In genomic region chr5:120611416-120611815, GRCm38 (mm10) we compare ENCODE assay signal across 9 mouse cellular contexts. TPM values are rescaled to one million over a fixed set of nuclear protein-coding genes. Genes with fewer than 3 reads are reported as not detected.
DNase-seq lines count a peak whose midpoint lies in the region; ATAC-seq and TF ChIP-seq lines count a peak whose summit lies in the region.
"Had no signal": no experiment of that assay in that cellular context is flagged by ENCODE, and none has a peak within 500 bp of the region (broad histone marks: within the 10 kb centered on the region; RNA-seq: fewer than 3 reads in every experiment).

No protein-coding gene starts in this region.

- no peaks in the 10 kb centered on the region for H3K9me3 ChIP-seq in heart, embryonic 14.5 days (ENCODE audit: control insufficient read depth, low read length)
- H3K9me3 ChIP-seq in MEL (replicated peaks; ENCODE audit: insufficient read depth, low read length) = no peaks in the 10 kb centered on the region
- no peaks in the 10 kb centered on the region for H3K9me3 ChIP-seq in heart, postnatal 0 days (replicated peaks; ENCODE audit: control insufficient read depth, low read length)
- peaks cover 3% of the 10 kb centered on the region; the same call in 1 of the 2 replicates for H3K9me3 ChIP-seq in midbrain, embryonic 11.5 days (ENCODE audit: control insufficient read depth, low read length)

- H3K9ac ChIP-seq in heart, embryonic 14.5 days (ENCODE audit: low read length) = peak overlapping the region; percentile 75
- H3K9ac ChIP-seq in MEL (ENCODE audit: control insufficient read depth, low read depth, low read length, poor library complexity, severe bottlenecking) = peak overlapping the region; percentile 64
- peak overlapping the region; percentile 51 for H3K9ac ChIP-seq in heart, postnatal 0 days (replicated peaks; ENCODE audit: low read depth, low read length)
- peak overlapping the region; percentile 64 for H3K9ac ChIP-seq in midbrain, embryonic 11.5 days (ENCODE audit: low read length)

- no peak for DNase-seq in heart, adult 8-10 months (ENCODE audit: low spot score)
- no peak for DNase-seq in MEL (ENCODE audit: low read depth, low spot score)
- no peak for DNase-seq in heart, postnatal 0 days (ENCODE audit: low spot score)
- DNase-seq in midbrain, embryonic 11.5 days (ENCODE audit: low spot score, missing footprints) = no peak
- DNase-seq in spleen, postnatal 14 days (ENCODE audit: low spot score in 2 of 2) = no peak
- no peak for DNase-seq in MN1 (ENCODE audit: low spot score)

- ATAC-seq in heart, embryonic 14.5 days (ENCODE audit: insufficient number of reproducible peaks, insufficient read depth, low FRiP score, low read depth) = no peak
- no peak for ATAC-seq in heart, postnatal 0 days (ENCODE audit: insufficient read depth, low read depth)
- ATAC-seq in midbrain, embryonic 11.5 days (ENCODE audit: low FRiP score) = no peak
- no peak for ATAC-seq in monocyte, adult 5-6 weeks (replicated peaks; ENCODE audit: insufficient number of reproducible peaks, low FRiP score, low TSS enrichment, poor library complexity, severe bottlenecking)

- peak overlapping the region; percentile 94 for H3K4me2 ChIP-seq in heart, embryonic 14.5 days (ENCODE audit: low read length)
- peak overlapping the region; percentile 81 for H3K4me2 ChIP-seq in heart, postnatal 0 days (ENCODE audit: low read depth, low read length)
- H3K4me2 ChIP-seq in midbrain, embryonic 11.5 days = peak overlapping the region; percentile 80

- H3K4me1 ChIP-seq in heart, embryonic 14.5 days (ENCODE audit: control insufficient read depth in 2 of 2, insufficient read depth in 2 of 2, low read length in 2 of 2) = peaks cover 12 to 18% of the 10 kb centered on the region in 2 experiments
- peaks cover 2 to 9% of the 10 kb centered on the region in 2 experiments; a peak in 2 of 4 replicates for H3K4me1 ChIP-seq in MEL (ENCODE audit: control insufficient read depth in 1 of 2, insufficient read depth in 2 of 2, low read length in 2 of 2)
- H3K4me1 ChIP-seq in heart, postnatal 0 days (ENCODE audit: control insufficient read depth, insufficient read depth) = peaks cover 16% of the 10 kb centered on the region
- H3K4me1 ChIP-seq in midbrain, embryonic 11.5 days (ENCODE audit: control insufficient read depth, insufficient read depth, low read length) = peaks cover 15% of the 10 kb centered on the region

- no peak for TF ChIP-seq CTCF in MEL (IDR thresholded peaks at IDR 0.05 in 2 of 3, conservative IDR thresholded peaks at IDR 0.05 in 1 of 3; ENCODE audit: control insufficient read depth in 1 of 3, insufficient read depth in 1 of 3, low read depth in 2 of 3, low read length in 3 of 3, poor library complexity in 1 of 3, severe bottlenecking in 1 of 3)
- no peak for TF ChIP-seq CTCF in heart, postnatal 0 days (IDR thresholded peaks at IDR 0.05; ENCODE audit: low read depth)

- H3K27ac ChIP-seq in heart, embryonic 14.5 days (replicated peaks in 1 of 2; ENCODE audit: control insufficient read depth in 1 of 2, insufficient read depth in 1 of 2, low read depth in 2 of 2, low read length in 2 of 2) = no peak overlapping the region
- H3K27ac ChIP-seq in MEL (ENCODE audit: control insufficient read depth, low read depth, low read length) = peak overlapping the region; percentile 2; the same call in 1 of the 2 replicates
- 0 out of 2 replicates have a peak overlapping the region, but pooled peaks have one; percentile 83 for H3K27ac ChIP-seq in heart, postnatal 0 days (ENCODE audit: low read depth)
- no peak overlapping the region for H3K27ac ChIP-seq in midbrain, embryonic 11.5 days (ENCODE audit: low read depth, low read length)

- 0 out of 2 replicates have a peak, but pooled peaks cover 16% of the 10 kb centered on the region for H3K36me3 ChIP-seq in heart, embryonic 14.5 days (ENCODE audit: control insufficient read depth, insufficient read depth, low read length)
- no peaks in the 10 kb centered on the region; a peak in 1 of 4 replicates for H3K36me3 ChIP-seq in MEL (ENCODE audit: control insufficient read depth in 1 of 2, insufficient read depth in 2 of 2, low read length in 2 of 2)
- H3K36me3 ChIP-seq in heart, postnatal 0 days (replicated peaks; ENCODE audit: control insufficient read depth, insufficient read depth, low read length) = no peaks in the 10 kb centered on the region
- peaks cover 3% of the 10 kb centered on the region; the same call in 1 of the 2 replicates for H3K36me3 ChIP-seq in midbrain, embryonic 11.5 days (ENCODE audit: control insufficient read depth, insufficient read depth, low read length)

- no peaks in the 10 kb centered on the region for H3K27me3 ChIP-seq in heart, embryonic 14.5 days (ENCODE audit: control insufficient read depth, insufficient read depth, low read length)
- H3K27me3 ChIP-seq in MEL (ENCODE audit: control insufficient read depth in 1 of 2, insufficient read depth in 2 of 2, low read length in 2 of 2) = no peaks in the 10 kb centered on the region
- no peaks in the 10 kb centered on the region for H3K27me3 ChIP-seq in heart, postnatal 0 days (ENCODE audit: control insufficient read depth, insufficient read depth, low read length)
- H3K27me3 ChIP-seq in midbrain, embryonic 11.5 days (ENCODE audit: control insufficient read depth, insufficient read depth, low read length) = no peaks in the 10 kb centered on the region

- TF ChIP-seq POLR2A in MEL (IDR thresholded peaks at IDR 0.05; ENCODE audit: control insufficient read depth in 1 of 2, insufficient read depth in 1 of 2, low read depth in 1 of 2, low read length in 2 of 2, poor library complexity in 1 of 2) = no peak

- peak overlapping the region; percentile 71 to 72 for H3K4me3 ChIP-seq in heart, embryonic 14.5 days (ENCODE audit: control insufficient read depth in 1 of 2, insufficient read depth in 1 of 2, low read depth in 1 of 2, low read length in 2 of 2)
- peak overlapping the region; percentile 71 to 73 for H3K4me3 ChIP-seq in MEL (ENCODE audit: control insufficient read depth in 1 of 2, insufficient read depth in 1 of 2, low read depth in 2 of 2, low read length in 2 of 2)
- H3K4me3 ChIP-seq in heart, postnatal 0 days (ENCODE audit: low read depth, low read length) = peak overlapping the region; percentile 82
- peak overlapping the region; percentile 48 for H3K4me3 ChIP-seq in midbrain, embryonic 11.5 days (ENCODE audit: low read depth, low read length)

- 45% methylated on average over 8 of the region's 8 CpGs for WGBS in heart, embryonic 14.5 days
- 56% methylated on average over 8 of the region's 8 CpGs for WGBS in heart, postnatal 0 days
- 65% methylated on average over 8 of the region's 8 CpGs for WGBS in midbrain, embryonic 11.5 days

- peaks cover 29% of the 10 kb centered on the region for H3K79me2 ChIP-seq in MEL (ENCODE audit: control insufficient read depth, insufficient read depth, low read length, poor library complexity)

- TF ChIP-seq EP300 in MEL (IDR thresholded peaks at IDR 0.05; ENCODE audit: low read depth in 1 of 2, low read length in 2 of 2) = no peak
- no peak for TF ChIP-seq EP300 in heart, postnatal 0 days (IDR thresholded peaks at IDR 0.05; ENCODE audit: low read depth)

- no peak for TF ChIP-seq RAD21 in MEL (IDR thresholded peaks at IDR 0.05; ENCODE audit: low read depth, low read length)

RNA-seq across cellular contexts. Expression of gene Rita1, which starts 1.0 kb away (rescaled TPM):
- 5.6 and 6.2 TPM in 2 replicates for polyA plus RNA-seq in heart, embryonic 14.5 days (2014; fragmentation: Nextera tagmentation; extraction: Ambion mirVana)
- total RNA-seq in heart, adult 8-10 months (2022) = 10 to 100 TPM; 14.3 to 17.9 (median 15.3) TPM
- total RNA-seq in MEL (2012; rRNA removed) = 14.0 and 18.1 TPM in 2 replicates
- polyA plus RNA-seq in MEL (2012; ENCODE audit: insufficient read depth in 1 of 2, insufficient read length in 2 of 2, low read depth in 1 of 2, low replicate concordance in 2 of 2, missing spikeins in 1 of 2) = 10 to 100 TPM in 1 of 2 experiments, not detected in 1; 22.1 TPM
- total RNA-seq in heart, postnatal 0 days (2014; rRNA removed; ENCODE audit: low replicate concordance) = 20.2 and 24.5 TPM in 2 replicates
- polyA plus RNA-seq in heart, postnatal 0 days (2015; fragmentation: Nextera tagmentation; extraction: Ambion mirVana) = 15.7 and 16.3 TPM in 2 replicates
- 7.9 and 8.9 TPM in 2 replicates for polyA plus RNA-seq in midbrain, embryonic 11.5 days (2014; fragmentation: Nextera tagmentation; extraction: Ambion mirVana)
- total RNA-seq in monocyte, adult 5-6 weeks (2017) = 0.43 to 4.0 TPM (median 1.1 TPM) in 3 replicates

RNA-seq across cellular contexts. Expression of gene Ddx54, which starts 1.1 kb away (rescaled TPM):
- polyA plus RNA-seq in heart, embryonic 14.5 days (2014; fragmentation: Nextera tagmentation; extraction: Ambion mirVana) = 17.9 and 18.9 TPM in 2 replicates
- total RNA-seq in heart, adult 8-10 months (2022) = 10 to 100 TPM; 21.0 to 24.7 (median 23.0) TPM
- total RNA-seq in MEL (2012; rRNA removed) = 73.8 and 74.8 TPM in 2 replicates
- 10 to 100 TPM in 1 of 2 experiments, not detected in 1; 99.9 TPM for polyA plus RNA-seq in MEL (2012; ENCODE audit: insufficient read depth in 1 of 2, insufficient read length in 2 of 2, low read depth in 1 of 2, low replicate concordance in 2 of 2, missing spikeins in 1 of 2)
- total RNA-seq in heart, postnatal 0 days (2014; rRNA removed; ENCODE audit: low replicate concordance) = 23.0 and 24.1 TPM in 2 replicates
- 17.1 and 18.2 TPM in 2 replicates for polyA plus RNA-seq in heart, postnatal 0 days (2015; fragmentation: Nextera tagmentation; extraction: Ambion mirVana)
- polyA plus RNA-seq in midbrain, embryonic 11.5 days (2014; fragmentation: Nextera tagmentation; extraction: Ambion mirVana) = 26.4 and 32.2 TPM in 2 replicates
- total RNA-seq in monocyte, adult 5-6 weeks (2017) = 42.2 to 59.5 TPM (median 55.9 TPM) in 3 replicates

RNA-seq across cellular contexts. Expression of gene Iqcd, which starts 22.6 kb away (rescaled TPM):
- polyA plus RNA-seq in heart, embryonic 14.5 days (2014; fragmentation: Nextera tagmentation; extraction: Ambion mirVana) = 0.43 TPM in 1 of 2 replicates, not detected in the other
- under 1 TPM in 2 of 4 experiments, not detected in 2; 0.14 to 0.22 TPM for total RNA-seq in heart, adult 8-10 months (2022)
- 0.62 and 1.1 TPM in 2 replicates for total RNA-seq in MEL (2012; rRNA removed)
- 1 to 10 TPM in 1 of 2 experiments, not detected in 1; 2.2 TPM for polyA plus RNA-seq in MEL (2012; ENCODE audit: insufficient read depth in 1 of 2, insufficient read length in 2 of 2, low read depth in 1 of 2, low replicate concordance in 2 of 2, missing spikeins in 1 of 2)
- not detected in 2 replicates for total RNA-seq in heart, postnatal 0 days (2014; rRNA removed; ENCODE audit: low replicate concordance)
- polyA plus RNA-seq in heart, postnatal 0 days (2015; fragmentation: Nextera tagmentation; extraction: Ambion mirVana) = 0.14 and 0.18 TPM in 2 replicates
- 0.25 and 0.51 TPM in 2 replicates for polyA plus RNA-seq in midbrain, embryonic 11.5 days (2014; fragmentation: Nextera tagmentation; extraction: Ambion mirVana)
- total RNA-seq in monocyte, adult 5-6 weeks (2017) = 0.57 TPM in 1 of 3 replicates, not detected in the others

RNA-seq across cellular contexts. Expression of gene Cfap73, which starts 22.6 kb away (rescaled TPM):
- not detected in 2 replicates for polyA plus RNA-seq in heart, embryonic 14.5 days (2014; fragmentation: Nextera tagmentation; extraction: Ambion mirVana)
- not detected for total RNA-seq in heart, adult 8-10 months (2022)
- total RNA-seq in MEL (2012; rRNA removed) = not detected in 2 replicates
- under 1 TPM in 1 of 2 experiments, not detected in 1; 0.25 TPM for polyA plus RNA-seq in MEL (2012; ENCODE audit: insufficient read depth in 1 of 2, insufficient read length in 2 of 2, low read depth in 1 of 2, low replicate concordance in 2 of 2, missing spikeins in 1 of 2)
- not detected in 2 replicates for total RNA-seq in heart, postnatal 0 days (2014; rRNA removed; ENCODE audit: low replicate concordance)
- polyA plus RNA-seq in heart, postnatal 0 days (2015; fragmentation: Nextera tagmentation; extraction: Ambion mirVana) = not detected in 2 replicates
- not detected in 2 replicates for polyA plus RNA-seq in midbrain, embryonic 11.5 days (2014; fragmentation: Nextera tagmentation; extraction: Ambion mirVana)
- total RNA-seq in monocyte, adult 5-6 weeks (2017) = not detected in 3 replicates
- polyA plus RNA-seq: large intestine, adult 2 months had no signal

RNA-seq across cellular contexts. Expression of gene Tpcn1, which starts 22.9 kb away (rescaled TPM):
- 14.5 and 17.1 TPM in 2 replicates for polyA plus RNA-seq in heart, embryonic 14.5 days (2014; fragmentation: Nextera tagmentation; extraction: Ambion mirVana)
- total RNA-seq in heart, adult 8-10 months (2022) = 10 to 100 TPM; 34.8 to 36.7 (median 36.3) TPM
- 11.0 and 11.3 TPM in 2 replicates for total RNA-seq in MEL (2012; rRNA removed)
- 10 to 100 TPM in 1 of 2 experiments, not detected in 1; 43.2 TPM for polyA plus RNA-seq in MEL (2012; ENCODE audit: insufficient read depth in 1 of 2, insufficient read length in 2 of 2, low read depth in 1 of 2, low replicate concordance in 2 of 2, missing spikeins in 1 of 2)
- total RNA-seq in heart, postnatal 0 days (2014; rRNA removed; ENCODE audit: low replicate concordance) = 15.8 and 27.6 TPM in 2 replicates
- 11.5 and 11.7 TPM in 2 replicates for polyA plus RNA-seq in heart, postnatal 0 days (2015; fragmentation: Nextera tagmentation; extraction: Ambion mirVana)
- 8.6 and 10.8 TPM in 2 replicates for polyA plus RNA-seq in midbrain, embryonic 11.5 days (2014; fragmentation: Nextera tagmentation; extraction: Ambion mirVana)
- 8.1 to 8.8 TPM (median 8.5 TPM) in 3 replicates for total RNA-seq in monocyte, adult 5-6 weeks (2017)

Comparison
In these comparisons a context has a peak if more than half of its experiments do, and no peak if none do; other contexts are left out.
1. H3K27ac ChIP-seq: peak in MEL (single experiment) and heart, postnatal 0 days (single experiment); none in heart, embryonic 14.5 days (0 of 2) and midbrain, embryonic 11.5 days (single experiment).
2. Peak in every context shown above with its lines, with median percentiles within 50 percentile points of each other: H3K4me2 ChIP-seq, H3K4me3 ChIP-seq and H3K9ac ChIP-seq.